Mouse (Mus musculus) CH12.LX (cell line): ENCODE data around the gene 6330403K07Rik. TPM values are rescaled to one million over a fixed set of nuclear protein-coding genes. Genes with fewer than 3 reads are reported as not detected.

Experiments
- DNase-seq: peaks from one replicate; pipeline ENCODE4 v3.0.0-alpha.2; 2013; ENCODE audit errors: extremely low read depth
- H3K27ac ChIP-seq: 2 replicates; pipeline ENCODE4 v1.5.1; 2012; ENCODE audit warnings: low read depth, mild to moderate bottlenecking, control low read depth, moderate library complexity; ENCODE audit not compliant: insufficient read depth
- H3K27me3 ChIP-seq: replicated peaks from 2 replicates; pipeline ENCODE3; 2012; ENCODE audit warnings: inconsistent platforms
- H3K36me3 ChIP-seq, 2 experiments: replicated peaks in 1 of 2; 2 replicates each; pipeline versions ENCODE3 to v1.6.1; 2012; ENCODE audit warnings: inconsistent platforms in 1 of 2, low read length in 1 of 2, mild to moderate bottlenecking in 1 of 2, mixed read lengths in 1 of 2, moderate library complexity in 1 of 2; ENCODE audit not compliant: control insufficient read depth in 1 of 2, insufficient read depth in 1 of 2
- H3K4me1 ChIP-seq, 2 experiments: 2 replicates each; pipeline ENCODE4 v1.6.1; 2012; ENCODE audit warnings: inconsistent platforms in 1 of 2, moderate library complexity in 1 of 2; ENCODE audit not compliant: insufficient read depth in 2 of 2, control insufficient read depth in 1 of 2
- H3K4me2 ChIP-seq: 2 replicates; pipeline ENCODE4 v1.6.1; 2012; ENCODE audit warnings: low read depth, mild to moderate bottlenecking, control low read depth; ENCODE audit not compliant: poor library complexity, insufficient read depth, severe bottlenecking
- H3K4me3 ChIP-seq, 3 experiments: fragments of 150-350 bp in 1 of 3; sonication (generic) in 1 of 3; replicated peaks in 1 of 3; 2 replicates each; pipeline versions ENCODE3 to v1.5.1; 2011 to 2012; ENCODE audit warnings: low read depth in 2 of 3, low read length in 2 of 3, mild to moderate bottlenecking in 2 of 3, moderate library complexity in 2 of 3, control low read depth in 1 of 3, improper control_type of control experiment in 1 of 3, inconsistent platforms in 1 of 3, mixed read lengths in 1 of 3; ENCODE audit not compliant: poor library complexity in 1 of 3
- H3K79me2 ChIP-seq: replicated peaks from 2 replicates; pipeline ENCODE4 v1.6.1; 2012; ENCODE audit warnings: mild to moderate bottlenecking, moderate library complexity; ENCODE audit not compliant: control insufficient read depth, poor library complexity, insufficient read depth, severe bottlenecking; ENCODE audit errors: extremely low read depth
- H3K9ac ChIP-seq: 2 replicates; pipeline ENCODE4 v1.6.1; 2012; ENCODE audit warnings: low read depth, mild to moderate bottlenecking, control low read depth, moderate library complexity; ENCODE audit not compliant: insufficient read depth
- H3K9me3 ChIP-seq: replicated peaks from 2 replicates; pipeline ENCODE3; 2012; ENCODE audit warnings: low read length, inconsistent platforms, mixed read lengths
- CHD2 ChIP-seq: IDR thresholded peaks from 2 replicates; pipeline ENCODE4 v1.6.1; 2011; ENCODE audit warnings: low read length, improper control_type of control experiment
- CTCF ChIP-seq, 2 experiments: IDR thresholded peaks in 1 of 2; conservative IDR thresholded peaks in 1 of 2; 2 replicates each; pipeline ENCODE4 v1.5.1; 2011 to 2012; ENCODE audit warnings: low read depth in 2 of 2, low read length in 2 of 2, improper control_type of control experiment in 1 of 2, inconsistent platforms in 1 of 2, mild to moderate bottlenecking in 1 of 2, moderate library complexity in 1 of 2
- E2F4 ChIP-seq: IDR thresholded peaks from 2 replicates; pipeline ENCODE4 v1.6.1; 2011; ENCODE audit warnings: low read depth, low read length, improper control_type of control experiment; ENCODE audit not compliant: insufficient replicate concordance
- ELF1 ChIP-seq: IDR thresholded peaks from 2 replicates; pipeline ENCODE4 v1.6.1; 2014; ENCODE audit warnings: low read depth, mild to moderate bottlenecking, inconsistent platforms, low read length, improper control_type of control experiment
- EP300 ChIP-seq: IDR thresholded peaks from 2 replicates; pipeline ENCODE4 v1.6.1; 2011; ENCODE audit warnings: low read length, improper control_type of control experiment
- GABPA ChIP-seq: IDR thresholded peaks from 2 replicates; pipeline ENCODE4 v1.6.1; 2012; ENCODE audit warnings: low read depth, low read length, improper control_type of control experiment, inconsistent platforms; ENCODE audit not compliant: insufficient replicate concordance
- HCFC1 ChIP-seq: IDR thresholded peaks from 2 replicates; pipeline ENCODE4 v1.6.1; 2012; ENCODE audit warnings: low read depth, mild to moderate bottlenecking, inconsistent platforms, low read length, improper control_type of control experiment
- IRF4 ChIP-seq: IDR thresholded peaks from 2 replicates; pipeline ENCODE4 v1.6.1; 2014; ENCODE audit warnings: low read depth, mild to moderate bottlenecking, inconsistent platforms, low read length, improper control_type of control experiment
- JUN ChIP-seq: IDR thresholded peaks from 2 replicates; pipeline ENCODE4 v1.6.1; 2011; ENCODE audit warnings: low read depth, mild to moderate bottlenecking, low read length, improper control_type of control experiment, moderate library complexity; ENCODE audit not compliant: insufficient read depth
- JUND ChIP-seq: conservative IDR thresholded peaks from 2 replicates; pipeline ENCODE4 v1.6.1; 2011; ENCODE audit warnings: low read depth, low read length, improper control_type of control experiment
- KAT2A ChIP-seq: IDR thresholded peaks from 2 replicates; pipeline ENCODE4 v1.6.1; 2012; ENCODE audit warnings: low read length, improper control_type of control experiment, inconsistent platforms; ENCODE audit not compliant: insufficient replicate concordance
- MAX ChIP-seq: IDR thresholded peaks from 2 replicates; pipeline ENCODE4 v1.6.1; 2011; ENCODE audit warnings: low read length, improper control_type of control experiment
- MAZ ChIP-seq: IDR thresholded peaks from 2 replicates; pipeline ENCODE4 v1.6.1; 2012; ENCODE audit warnings: low read depth, mild to moderate bottlenecking, inconsistent platforms, low read length, improper control_type of control experiment, moderate library complexity
- MXI1 ChIP-seq: IDR thresholded peaks from 2 replicates; pipeline ENCODE4 v1.6.1; 2011; ENCODE audit warnings: mild to moderate bottlenecking, low read depth, low read length, improper control_type of control experiment
- MYC ChIP-seq: IDR thresholded peaks from 2 replicates; pipeline ENCODE4 v1.6.1; 2011; ENCODE audit warnings: low read depth, mild to moderate bottlenecking, improper control_type of control experiment, low read length
- NELFE ChIP-seq: IDR thresholded peaks from 2 replicates; pipeline ENCODE4 v1.6.1; 2011; ENCODE audit warnings: low read depth, low read length, improper control_type of control experiment
- NRF1 ChIP-seq: IDR thresholded peaks from 2 replicates; pipeline ENCODE4 v1.6.1; 2014; ENCODE audit warnings: low read depth, mild to moderate bottlenecking, inconsistent platforms, low read length, improper control_type of control experiment, moderate library complexity
- PAX5 ChIP-seq: IDR thresholded peaks from 2 replicates; pipeline ENCODE4 v1.6.1; 2012; ENCODE audit warnings: low read length, inconsistent platforms, mixed read lengths
- POLR2A ChIP-seq: IDR thresholded peaks from 2 replicates; pipeline ENCODE4 v1.6.1; 2011; ENCODE audit warnings: low read depth, mild to moderate bottlenecking, improper control_type of control experiment, low read length
- POLR2AphosphoS2 ChIP-seq: IDR thresholded peaks from 2 replicates; pipeline ENCODE4 v1.6.1; 2011; ENCODE audit warnings: low read depth, low read length, improper control_type of control experiment
- RAD21 ChIP-seq: IDR thresholded peaks from 2 replicates; pipeline ENCODE4 v1.6.1; 2011; ENCODE audit warnings: low read depth, mild to moderate bottlenecking, low read length, improper control_type of control experiment, moderate library complexity
- RCOR1 ChIP-seq: conservative IDR thresholded peaks from 2 replicates; pipeline ENCODE4 v1.6.1; 2012; ENCODE audit warnings: low read depth, mild to moderate bottlenecking, inconsistent platforms, low read length, improper control_type of control experiment
- SIN3A ChIP-seq: IDR thresholded peaks from 2 replicates; pipeline ENCODE4 v1.6.1; 2012; ENCODE audit warnings: low read length, improper control_type of control experiment, inconsistent platforms
- SMC3 ChIP-seq: IDR thresholded peaks from 2 replicates; pipeline ENCODE4 v1.6.1; 2011; ENCODE audit warnings: low read depth, low read length, improper control_type of control experiment
- TBP ChIP-seq: conservative IDR thresholded peaks from 2 replicates; pipeline ENCODE4 v1.6.1; 2011; ENCODE audit warnings: low read depth, low read length, improper control_type of control experiment
- TCF12 ChIP-seq: IDR thresholded peaks from 2 replicates; pipeline ENCODE4 v1.6.1; 2014; ENCODE audit warnings: low read depth, mild to moderate bottlenecking, inconsistent platforms, low read length, improper control_type of control experiment
- USF1 ChIP-seq: IDR thresholded peaks from 2 replicates; pipeline ENCODE4 v1.6.1; 2014; ENCODE audit warnings: low read depth, mild to moderate bottlenecking, inconsistent platforms, low read length, improper control_type of control experiment
- USF2 ChIP-seq: conservative IDR thresholded peaks from 2 replicates; pipeline ENCODE4 v1.6.1; 2011; ENCODE audit warnings: low read depth, low read length, improper control_type of control experiment
- ZKSCAN1 ChIP-seq: IDR thresholded peaks from 2 replicates; pipeline ENCODE4 v1.6.1; 2012; ENCODE audit warnings: low read depth, inconsistent platforms, low read length, improper control_type of control experiment, borderline replicate concordance
- ZMIZ1 ChIP-seq: IDR thresholded peaks from 2 replicates; pipeline ENCODE4 v1.6.1; 2012; ENCODE audit warnings: low read depth, mild to moderate bottlenecking, inconsistent platforms, low read length, improper control_type of control experiment
- dilution Hi-C: fragments of 300-500 bp; cut with MboI; formaldehyde crosslinking; loops from 2 replicates; pipeline ENCODE4 v1.14.3; 2020; ENCODE audit warnings: low sequenced_read_pairs; ENCODE audit not compliant: extremely low pct_unique_long_range_greater_than_20kb, extremely low pct_ligation_motif_present
- in situ Hi-C: fragments of 300-500 bp; cut with MboI; formaldehyde crosslinking; loops from 3 replicates; pipeline ENCODE4 v1.14.3; 2019; ENCODE audit warnings: low sequenced_read_pairs, low pct_ligation_motif_present, low pct_unique_long_range_greater_than_20kb, mixed read lengths
- polyA plus RNA-seq: library from polyadenylated mRNA; unstranded; fragments of >175 nt; gene quantifications from 2 replicates; pipeline ENCODE4 v1.2.1, GENCODE M21; 2012; ENCODE audit warnings: low read depth; ENCODE audit not compliant: insufficient read length
- total RNA-seq, 2 experiments: library from RNA; depleted of rRNA; stranded (reverse); fragments of 300-350 nt in 1 of 2; fragments of >200 nt in 1 of 2; gene quantifications; 2 replicates each; pipeline ENCODE4 v1.2.3; 2012 to 2014

Gene 6330403K07Rik
- total and polyA plus RNA-seq, 3 experiments: 0.20 TPM; not detected in 2

- peaks cover 79% of the 10 kb centered on the region for H3K79me2 ChIP-seq
- peak within 1 kb of the TSS; percentile 84 for H3K27ac ChIP-seq
- peaks cover 14 to 58% of the 10 kb centered on the region in 2 experiments for H3K36me3 ChIP-seq
- in situ Hi-C loops: no loop called here
- H3K27me3 ChIP-seq: no peaks in the 10 kb centered on the region
- peaks cover 8 to 62% of the 10 kb centered on the region in 2 experiments for H3K4me1 ChIP-seq
- dilution Hi-C loops: no loop called here
- H3K4me3 ChIP-seq: peak within 1 kb of the TSS; percentile 80 to 92 (median 87)
- TF ChIP-seq MXI1 (peak; percentile 63), EP300 (no peak), NELFE (peak; percentile 90), NRF1 (peak; percentile 73), PAX5 (no peak), RCOR1 (no peak), POLR2A (peak; percentile 96), SIN3A (peak; percentile 92), GABPA (no peak; the same call in 1 of the 2 replicates), TCF12 (peak; percentile 96), JUND (no peak), E2F4 (peak; percentile 96; the same call in 1 of the 2 replicates), USF1 (no peak), CHD2 (peak; percentile 99), HCFC1 (peak; percentile 87), MYC (peak; percentile 58; the same call in 1 of the 2 replicates), KAT2A (peak; percentile 93), MAZ (peak; percentile 60; the same call in 1 of the 2 replicates), ELF1 (peak; percentile 97), USF2 (no peak), POLR2AphosphoS2 (peak; percentile 96), MAX (peak; percentile 78), IRF4 (peak; percentile 39), CTCF (conservative IDR thresholded peaks at IDR 0.05 in 1 of 2, IDR thresholded peaks at IDR 0.05 in 1 of 2; ENCODE audit: low read depth in 2 of 2, low read length in 2 of 2) (no peak), SMC3 (no peak), RAD21 (no peak), TBP (0 out of 2 replicates have a peak, but pooled peaks have one; percentile 17), JUN (no peak), ZKSCAN1 (no peak), ZMIZ1 (peak; percentile 93)
- no peaks in the 10 kb centered on the region for H3K9me3 ChIP-seq
- H3K9ac ChIP-seq: peak within 1 kb of the TSS; percentile 93
- peak; percentile 100 for DNase-seq
- peak within 1 kb of the TSS; percentile 96 for H3K4me2 ChIP-seq
Observed at GRCm38 (mm10) chr11:71019201-71020068, 13.9 kb downstream of the 6330403K07Rik start, which contains the start of the genes Mis12 and Derl2. TSS of gene Mis12 (plus strand) at chr11:71019611. TSS of gene Derl2 (minus strand) at chr11:71019841.
